In genomic region chr1:52953548-52953947, GRCm38 (mm10) we compare ENCODE assay signal across 8 mouse cellular contexts.
DNase-seq lines count a peak whose midpoint lies in the region; ATAC-seq and TF ChIP-seq lines count a peak whose summit lies in the region.

No protein-coding gene starts in this region.

- WGBS in embryonic facial prominence, embryonic 15.5 days = 8% methylated on average over 4 of the region's 4 CpGs
- 12% methylated on average over 4 of the region's 4 CpGs for WGBS in limb, embryonic 14.5 days
- 21% methylated on average over 4 of the region's 4 CpGs for WGBS in stomach, embryonic 14.5 days

- no peak for TF ChIP-seq CTCF in left cerebral cortex, adult 2 months (IDR thresholded peaks at IDR 0.05)

- H3K4me2 ChIP-seq in embryonic facial prominence, embryonic 15.5 days (replicated peaks) = peak overlapping the region; percentile 97
- H3K4me2 ChIP-seq in limb, embryonic 14.5 days (replicated peaks; ENCODE audit: low read depth, low read length, severe bottlenecking) = peak overlapping the region; percentile 97
- H3K4me2 ChIP-seq in stomach, embryonic 14.5 days (replicated peaks; ENCODE audit: low read depth, low read length) = peak overlapping the region; percentile 97

- H3K9me3 ChIP-seq in embryonic facial prominence, embryonic 15.5 days (replicated peaks) = no peaks in the 10 kb centered on the region
- H3K9me3 ChIP-seq in limb, embryonic 14.5 days (ENCODE audit: control insufficient read depth, low read length) = no peaks in the 10 kb centered on the region
- no peaks in the 10 kb centered on the region for H3K9me3 ChIP-seq in stomach, embryonic 14.5 days (ENCODE audit: control insufficient read depth, low read depth, low read length)

- H3K4me1 ChIP-seq in embryonic facial prominence, embryonic 15.5 days = peaks cover 12% of the 10 kb centered on the region; the same call in 1 of the 2 replicates
- peaks cover 9% of the 10 kb centered on the region for H3K4me1 ChIP-seq in limb, embryonic 14.5 days (ENCODE audit: control insufficient read depth, insufficient read depth, low read length)
- H3K4me1 ChIP-seq in stomach, embryonic 14.5 days (ENCODE audit: control insufficient read depth, insufficient read depth, low read length) = no peaks in the 10 kb centered on the region

- peak overlapping the region; percentile 71 for H3K4me3 ChIP-seq in left cerebral cortex, adult 2 months
- peak overlapping the region; percentile 54; the same call in 1 of the 2 replicates for H3K4me3 ChIP-seq in embryonic facial prominence, embryonic 15.5 days (replicated peaks)
- H3K4me3 ChIP-seq in limb, embryonic 14.5 days (replicated peaks; ENCODE audit: low read length) = peak overlapping the region; percentile 53; the same call in 1 of the 2 replicates
- peak overlapping the region; percentile 57; the same call in 1 of the 2 replicates for H3K4me3 ChIP-seq in stomach, embryonic 14.5 days (ENCODE audit: low read depth, low read length)

- H3K36me3 ChIP-seq in embryonic facial prominence, embryonic 15.5 days = no peaks in the 10 kb centered on the region
- no peaks in the 10 kb centered on the region for H3K36me3 ChIP-seq in limb, embryonic 14.5 days (ENCODE audit: control insufficient read depth, insufficient read depth, low read length)
- no peaks in the 10 kb centered on the region for H3K36me3 ChIP-seq in stomach, embryonic 14.5 days (ENCODE audit: control insufficient read depth, insufficient read depth, low read length)

- H3K27me3 ChIP-seq in embryonic facial prominence, embryonic 15.5 days = no peaks in the 10 kb centered on the region
- H3K27me3 ChIP-seq in limb, embryonic 14.5 days (ENCODE audit: control insufficient read depth, insufficient read depth, low read length) = no peaks in the 10 kb centered on the region
- H3K27me3 ChIP-seq in stomach, embryonic 14.5 days (ENCODE audit: control insufficient read depth, insufficient read depth, low read length) = no peaks in the 10 kb centered on the region

- no peak for TF ChIP-seq POLR2A in limb, embryonic 14.5 days (IDR thresholded peaks at IDR 0.05; ENCODE audit: borderline replicate concordance, extremely low read depth, insufficient read depth, insufficient read length)

- peak overlapping the region; percentile 78 for H3K27ac ChIP-seq in left cerebral cortex, adult 2 months
- no peak overlapping the region for H3K27ac ChIP-seq in embryonic facial prominence, embryonic 15.5 days (replicated peaks)
- no peak overlapping the region for H3K27ac ChIP-seq in limb, embryonic 14.5 days (replicated peaks; ENCODE audit: low read depth, low read length)
- no peak overlapping the region for H3K27ac ChIP-seq in stomach, embryonic 14.5 days (ENCODE audit: low read length)

- no peak for ATAC-seq in embryonic facial prominence, embryonic 15.5 days (ENCODE audit: insufficient number of reproducible peaks, low FRiP score, low TSS enrichment, low read depth)
- ATAC-seq in limb, embryonic 14.5 days (ENCODE audit: low FRiP score, low read depth) = no peak
- no peak for ATAC-seq in stomach, embryonic 14.5 days (ENCODE audit: insufficient number of reproducible peaks, insufficient read depth, low FRiP score, low read depth)

- no peak for DNase-seq in left cerebral cortex, adult 2 months (ENCODE audit: extremely low spot score in 1 of 2, low spot score in 2 of 2)
- no peak for DNase-seq in left cerebral cortex, adult 11 months (ENCODE audit: low spot score)
- DNase-seq in limb, embryonic 14.5 days (ENCODE audit: low spot score) = no peak
- no peak for DNase-seq in right cerebral cortex, postnatal 25 days
- no peak for DNase-seq in Muller cell, postnatal 12 days (ENCODE audit: inconsistent ontology term)
- DNase-seq in heart, postnatal 14 days = no peak

- H3K9ac ChIP-seq in embryonic facial prominence, embryonic 15.5 days = no peak overlapping the region
- no peak overlapping the region for H3K9ac ChIP-seq in limb, embryonic 14.5 days (ENCODE audit: low read depth, low read length, severe bottlenecking)
- no peak overlapping the region for H3K9ac ChIP-seq in stomach, embryonic 14.5 days (replicated peaks; ENCODE audit: low read depth, low read length)

- intact Hi-C loops in left cerebral cortex, adult 2 months (cut with DNase I) = loop anchor here (10.0 kb wide), 1 partner anchor 321 kb away; no protein-coding TSS in a partner anchor
- intact Hi-C loops in heart, postnatal 14 days (cut with DNase I) = loop anchor here (5.0 kb wide), 1 partner anchor 306 kb away; no protein-coding TSS in a partner anchor
